Mouse (Mus musculus): ENCODE results near the gene Lhb. TPM values are rescaled to one million over a fixed set of nuclear protein-coding genes. Genes with fewer than 3 reads are reported as not detected.

The Lhb gene
- total RNA-seq (2023), result not detected in 4 replicates

DNA sequence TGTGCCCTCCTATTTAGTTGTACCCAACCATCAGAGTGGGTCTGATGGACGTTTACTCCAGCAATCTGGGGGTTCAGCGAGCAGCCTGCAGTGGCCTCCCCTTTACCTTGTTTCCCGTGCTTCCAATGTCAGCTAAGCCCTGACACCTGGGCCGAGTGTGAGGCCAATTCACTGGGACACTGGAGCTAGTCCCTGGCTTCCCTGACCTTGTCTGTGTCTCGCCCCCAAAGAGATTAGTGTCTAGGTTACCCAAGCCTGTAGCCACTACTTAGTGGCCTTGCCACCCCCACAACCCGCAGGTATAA is at the start of gene Lhb:
Gene Lhb, plus strand, starts transcription at position 206 of the 305 bp plus-strand sequence.

DNA sequence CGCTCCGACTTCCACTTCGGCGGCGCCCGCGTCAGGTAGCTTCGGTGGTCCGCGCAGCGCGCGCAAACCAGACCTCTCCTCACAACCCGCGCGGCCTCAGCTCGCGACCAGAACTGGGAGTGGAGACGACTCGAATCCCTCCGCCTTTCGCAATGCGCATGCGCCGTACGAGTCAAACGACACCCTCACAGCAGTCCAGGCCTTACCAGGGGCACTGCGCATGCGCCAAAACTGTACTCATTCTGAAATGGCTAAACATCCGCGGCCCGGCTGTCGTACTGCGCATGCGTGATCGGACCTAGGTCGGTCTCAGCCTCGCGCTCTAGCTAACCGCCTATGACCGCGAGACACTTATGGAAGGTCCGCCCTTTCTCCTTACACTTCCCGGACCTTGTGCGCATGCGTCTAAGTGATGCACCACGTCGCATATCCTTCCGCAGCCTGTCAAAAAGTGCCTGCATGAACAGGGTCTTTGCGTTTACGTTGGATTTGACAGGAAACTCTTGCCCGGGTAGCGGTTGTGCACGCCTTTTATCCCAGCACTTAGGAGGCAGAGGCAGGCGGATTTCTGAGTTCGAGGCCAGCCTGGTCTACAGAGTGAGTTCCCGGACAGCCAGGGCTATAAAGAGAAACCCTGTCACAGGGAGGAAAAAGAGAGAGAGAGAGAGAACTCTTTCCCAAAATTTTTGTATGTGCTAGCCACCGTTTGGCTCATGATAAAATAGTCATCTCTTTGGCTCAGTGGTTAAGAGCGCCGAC is 24.9 kb upstream of the Lhb start, which contains the start of gene Snrnp70:
Gene Snrnp70, minus strand, starts transcription at position 165 of the 759 bp plus-strand sequence.

DNA sequence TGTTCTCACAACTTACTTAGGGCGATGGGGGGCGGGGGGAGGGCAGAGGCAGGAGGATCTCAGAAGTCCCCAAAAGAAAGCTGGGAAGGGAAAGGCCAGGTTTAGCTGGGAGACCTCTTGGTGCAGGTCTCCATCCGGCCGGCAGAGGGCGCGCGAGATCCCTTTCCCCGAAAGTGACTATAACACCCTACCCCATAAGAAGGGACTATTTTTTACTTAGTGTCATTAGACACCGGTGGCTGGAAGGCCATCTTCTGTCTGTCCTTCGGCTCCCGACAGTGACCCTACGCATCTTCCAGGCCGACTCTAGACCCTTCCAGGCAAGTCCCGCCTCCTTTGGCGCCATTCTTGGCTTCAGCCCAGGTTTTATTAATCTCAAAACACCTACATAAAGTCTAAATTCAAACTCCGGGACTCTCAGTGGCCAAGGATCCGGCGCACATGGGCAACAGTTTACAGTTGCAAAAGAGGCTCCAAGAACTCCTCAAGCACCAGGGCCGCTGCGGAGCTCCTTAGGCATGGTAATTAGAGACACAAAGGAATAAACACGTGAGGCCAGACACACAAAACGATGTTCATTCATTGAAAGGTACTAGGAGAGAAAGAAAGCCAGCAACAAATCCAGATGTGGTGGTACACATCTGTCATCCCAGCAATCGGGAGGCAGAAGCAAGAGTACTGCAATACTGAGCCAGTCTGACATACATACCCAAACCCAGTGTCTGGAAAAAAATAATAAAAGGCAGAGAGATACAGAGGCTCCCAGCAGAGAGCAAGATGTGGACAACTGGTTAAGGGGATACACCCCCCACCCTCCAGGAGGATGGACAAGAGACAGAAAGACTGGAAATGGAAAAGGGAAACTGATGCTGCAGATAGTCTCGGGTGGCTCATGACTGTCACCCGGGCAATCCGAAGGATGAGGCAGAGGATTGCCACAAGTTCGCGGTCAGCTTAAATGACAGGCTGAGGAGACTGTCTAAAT is 15.2 kb upstream of the Lhb start, which contains the start of gene Kcna7:
Gene Kcna7, plus strand, starts transcription at position 563 of the 985 bp plus-strand sequence.

DNA sequence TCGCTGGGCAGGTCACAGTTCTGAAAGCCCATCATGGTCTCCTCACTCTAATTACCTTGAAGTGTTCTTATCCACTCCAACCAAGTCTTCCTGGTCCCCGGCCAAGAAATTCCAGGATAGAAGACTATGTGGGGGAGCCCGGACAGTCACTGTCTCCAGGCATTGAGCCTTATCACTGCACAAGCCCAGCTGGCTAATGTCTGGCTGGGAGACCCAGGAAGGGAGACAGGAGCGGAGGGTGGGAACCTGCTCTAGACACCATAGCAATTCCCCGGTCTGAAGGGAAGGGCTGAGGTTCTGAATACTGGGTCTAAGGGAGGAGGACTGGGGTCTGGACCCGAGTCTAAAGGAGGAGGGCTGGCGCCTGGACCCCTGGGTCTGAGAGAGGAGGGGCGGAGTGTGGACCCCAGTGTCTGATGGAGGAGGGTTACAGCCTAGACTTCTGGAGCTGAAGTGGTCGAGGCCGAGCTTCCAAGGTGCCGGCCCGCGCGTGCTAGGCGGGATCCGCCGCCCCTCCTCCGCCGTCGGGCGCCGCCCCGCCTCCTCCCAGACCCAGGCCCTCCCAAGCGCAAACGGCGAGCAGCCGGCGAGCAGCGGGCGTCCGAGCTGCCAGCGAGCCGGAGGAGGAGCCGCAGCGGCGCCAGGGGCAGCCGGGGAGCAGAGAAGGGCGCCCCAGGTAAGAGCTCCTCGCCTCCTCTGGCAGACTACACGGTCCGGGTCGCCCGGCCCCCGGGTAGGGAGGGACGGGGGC is 7.3 kb upstream of the Lhb start, which contains the start of gene Ntf5:
Gene Ntf5, plus strand, starts transcription at position 583 of the 751 bp plus-strand sequence.

DNA sequence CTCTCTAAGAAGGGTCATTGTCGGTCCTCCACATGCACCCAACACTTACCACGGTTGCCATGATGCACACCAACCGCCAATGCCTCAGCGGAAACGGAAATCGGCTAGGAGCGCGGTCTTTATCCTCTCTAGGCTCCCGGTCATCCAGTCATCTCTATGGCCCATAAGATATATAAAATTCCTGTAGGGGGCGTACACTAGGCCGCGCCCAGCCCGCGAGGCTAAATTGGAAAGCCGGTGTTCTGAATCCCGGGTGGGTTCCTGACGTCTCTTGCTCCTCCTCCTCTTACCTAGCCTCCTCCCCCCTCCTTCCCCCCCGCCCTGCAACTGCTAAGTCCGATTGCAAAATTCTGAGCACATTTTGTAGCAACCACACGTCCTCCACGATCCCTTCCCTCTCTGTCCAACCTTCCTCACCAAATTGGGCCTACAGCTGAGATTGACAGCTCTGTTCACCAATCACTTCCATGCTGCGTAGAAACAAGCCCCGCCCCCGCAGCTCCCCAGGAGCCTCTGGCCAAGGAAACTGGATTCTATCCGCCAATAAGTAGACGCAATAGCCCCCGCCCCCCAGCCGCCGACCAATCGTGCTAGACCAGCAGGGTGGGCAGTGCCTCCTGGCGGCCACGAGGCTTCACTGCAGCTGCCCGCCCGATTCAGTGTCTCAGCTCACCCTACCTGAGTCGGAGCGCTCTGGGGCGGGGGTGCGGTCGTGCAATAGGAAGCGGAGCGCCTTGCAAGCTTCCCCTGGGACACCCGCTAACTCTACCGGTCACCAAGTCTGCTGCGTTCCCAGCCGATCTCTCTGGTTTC is 13.8 kb downstream of the Lhb start, which contains the start of gene Gys1:
Gene Gys1, plus strand, starts transcription at position 642 of the 813 bp plus-strand sequence.

DNA sequence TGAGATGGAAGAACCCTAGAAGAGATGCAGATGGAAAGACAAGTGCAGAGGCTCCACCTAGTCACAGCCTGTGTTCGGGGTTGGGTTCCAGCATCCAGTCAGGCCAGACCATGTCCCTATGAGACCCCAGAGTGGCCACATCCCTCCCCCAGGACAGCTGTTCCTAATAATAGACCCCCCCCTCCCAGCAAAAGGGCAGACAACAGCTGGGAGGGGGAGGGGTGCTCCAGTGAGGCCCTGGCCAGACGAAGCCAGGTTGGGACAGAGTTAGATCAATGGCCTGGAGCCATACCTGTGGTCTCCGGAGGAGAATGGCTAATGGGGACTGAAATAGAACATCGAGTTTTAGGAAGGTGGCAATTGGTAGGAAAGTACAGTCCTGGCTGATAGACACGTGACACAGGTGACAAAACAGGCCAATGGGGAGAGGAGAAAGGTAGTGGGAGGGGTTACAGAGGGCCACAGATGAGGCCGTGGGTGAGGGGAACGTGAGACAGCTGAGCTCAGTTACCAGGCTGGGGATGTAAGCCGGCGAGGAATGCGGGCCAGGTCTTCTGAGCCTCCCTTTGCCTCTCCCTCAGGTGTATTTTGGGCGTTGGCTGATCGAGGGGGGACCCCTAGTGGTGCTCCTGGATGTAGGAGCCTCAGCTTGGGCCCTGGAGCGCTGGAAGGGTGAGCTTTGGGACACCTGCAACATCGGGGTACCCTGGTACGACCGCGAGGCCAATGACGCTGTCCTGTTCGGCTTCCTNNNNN is 17.1 kb downstream of the Lhb start, which contains the start of gene Ruvbl2:
Gene Ruvbl2, minus strand, starts transcription at position 576 of the 756 bp plus-strand sequence.

DNA sequence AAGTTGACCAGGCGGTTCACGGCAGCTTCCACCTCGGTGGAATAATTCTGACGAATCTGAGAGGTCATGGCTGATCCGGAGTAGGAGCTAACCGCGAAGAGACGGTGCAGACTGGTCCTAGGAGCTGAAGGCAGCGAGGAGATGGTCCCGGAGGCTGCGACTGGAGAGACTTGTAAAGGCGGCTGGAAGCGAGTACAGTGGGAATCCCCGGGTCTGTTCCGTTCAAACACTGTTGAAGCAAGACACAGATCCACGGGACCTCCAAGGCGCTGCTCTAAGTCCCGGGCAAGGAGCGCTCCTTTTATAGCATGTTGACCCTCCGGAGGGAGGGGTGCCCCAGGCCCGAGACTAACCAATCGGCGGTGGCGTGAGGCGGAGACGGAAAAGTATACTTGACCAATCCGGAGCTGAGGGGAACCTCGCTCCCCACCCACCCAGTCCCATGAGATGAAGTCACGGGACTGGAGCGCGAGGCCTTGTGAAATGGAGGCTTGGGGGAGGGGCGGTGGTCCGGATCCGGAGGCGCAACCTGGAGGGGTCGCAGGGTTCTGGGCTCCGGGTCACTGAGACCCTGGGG is 39.0 kb downstream of the Lhb start, which contains the start of gene Ftl1:
Gene Ftl1, minus strand, starts transcription at position 321 of the 577 bp plus-strand sequence.

DNA sequence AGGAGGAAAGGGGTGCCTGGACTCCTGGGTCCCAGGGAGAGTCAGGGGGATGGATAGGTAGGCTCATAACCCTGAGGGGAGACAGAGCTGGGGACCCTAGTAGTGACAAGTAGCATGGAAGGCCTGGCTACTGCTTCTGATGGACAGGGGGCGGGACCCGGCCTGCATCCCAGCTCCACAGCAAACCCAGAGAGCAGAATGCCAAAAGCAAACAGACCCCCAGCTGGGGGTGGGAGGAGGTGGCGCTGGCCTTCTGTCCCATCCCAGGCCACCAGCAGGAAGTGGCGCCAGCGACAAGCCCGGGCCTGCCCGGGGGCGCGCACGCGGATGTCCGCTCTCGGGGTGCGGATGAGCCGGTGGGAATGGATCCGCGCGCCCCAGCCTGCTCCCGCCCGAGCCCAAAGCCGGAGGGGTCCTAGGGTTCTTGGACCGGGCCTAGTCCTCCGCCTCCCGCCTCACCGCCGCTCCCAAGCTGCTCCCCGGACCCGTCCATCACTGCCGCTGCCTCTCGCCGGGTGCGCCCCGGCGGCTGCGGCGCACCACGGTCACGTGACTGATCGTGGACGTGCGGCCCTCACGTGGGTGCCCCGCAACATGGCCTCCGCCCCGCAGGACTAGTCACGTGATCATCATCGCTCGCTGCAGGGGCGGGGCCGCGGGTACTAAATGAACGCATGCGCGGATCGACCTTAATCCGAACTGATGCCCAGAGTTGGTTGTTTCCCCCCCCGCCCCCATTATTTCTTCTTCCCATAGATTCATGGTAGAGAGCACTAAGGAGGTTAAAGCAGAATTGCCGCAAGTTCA is 45.9 kb downstream of the Lhb start, which contains the start of gene Bax:
Gene Bax, minus strand, starts transcription at position 616 of the 807 bp plus-strand sequence.

Other genes with a start within 250 kb of the Lhb start
- not detected in 4 replicates for gene Gfy, start 241.3 kb upstream of the Lhb start, total RNA-seq (2023)
- gene Pth2, start 239.8 kb upstream of the Lhb start, total RNA-seq (2023), result not detected in 4 replicates
- 0.33 to 1.3 TPM (median 0.63 TPM) in 4 replicates for gene Ccdc155, start 215.9 kb upstream of the Lhb start, total RNA-seq (2023)
- gene Dkkl1, start 208.7 kb upstream of the Lhb start, total RNA-seq (2023), result 0.86 to 2.6 TPM (median 1.2 TPM) in 3 of 4 replicates, not detected in the other
- not detected in 4 replicates for gene Tead2, start 205.1 kb upstream of the Lhb start, total RNA-seq (2023)
- gene Cd37, start 181.7 kb upstream of the Lhb start, total RNA-seq (2023), result 1,712 to 1,809 TPM (median 1,728 TPM) in 4 replicates
- not detected in 4 replicates for gene Slc6a16, start 179.7 kb upstream of the Lhb start, total RNA-seq (2023)
- gene Slc6a21, start 143.3 kb upstream of the Lhb start, total RNA-seq (2023), result 0.95 to 1.4 TPM (median 0.98 TPM) in 3 of 4 replicates, not detected in the other
- gene Trpm4, start 87.0 kb upstream of the Lhb start, total RNA-seq (2023), result 10.6 to 12.8 TPM (median 11.5 TPM) in 4 replicates
- gene Hrc, start 85.5 kb upstream of the Lhb start, total RNA-seq (2023), result not detected in 4 replicates
- 0.21 to 0.47 TPM (median 0.43 TPM) in 3 of 4 replicates, not detected in the other for gene Ppfia3, start 53.8 kb upstream of the Lhb start, total RNA-seq (2023)
- 1.8 to 2.4 TPM in 2 of 4 replicates, not detected in the others for gene Lin7b, start 50.2 kb upstream of the Lhb start, total RNA-seq (2023)
- gene Snrnp70, start 25.1 kb upstream of the Lhb start, total RNA-seq (2023), result 589 to 644 TPM (median 622 TPM) in 4 replicates
- gene Kcna7, start 15.2 kb upstream of the Lhb start, total RNA-seq (2023), result not detected in 4 replicates
- gene Ntf5, start 7.1 kb upstream of the Lhb start, total RNA-seq (2023), result not detected in 4 replicates
- gene Gys1, start 14.0 kb downstream of the Lhb start, total RNA-seq (2023), result 15.2 to 18.0 TPM (median 16.1 TPM) in 4 replicates
- gene Ruvbl2, start 17.3 kb downstream of the Lhb start, total RNA-seq (2023), result 40.7 to 51.8 TPM (median 44.5 TPM) in 4 replicates
- 663 to 714 TPM (median 691 TPM) in 4 replicates for gene Ftl1, start 39.1 kb downstream of the Lhb start, total RNA-seq (2023)
- 111 to 118 TPM (median 114 TPM) in 4 replicates for gene Bax, start 46.1 kb downstream of the Lhb start, total RNA-seq (2023)
- not detected in 4 replicates for gene Tulp2, start 61.1 kb downstream of the Lhb start, total RNA-seq (2023)
- 0.98 to 2.1 TPM in 2 of 4 replicates, not detected in the others for gene Gm45808, start 66.0 kb downstream of the Lhb start, total RNA-seq (2023)
- gene Dhdh, start 68.0 kb downstream of the Lhb start, total RNA-seq (2023), result 2.7 to 4.4 TPM (median 3.5 TPM) in 4 replicates
- 71.0 to 90.0 TPM (median 76.5 TPM) in 4 replicates for gene Nucb1, start 89.6 kb downstream of the Lhb start, total RNA-seq (2023)
- 1,459 to 1,639 TPM (median 1,567 TPM) in 4 replicates for gene Ppp1r15a, start 105.4 kb downstream of the Lhb start, total RNA-seq (2023)
- gene Plekha4, start 105.5 kb downstream of the Lhb start, total RNA-seq (2023), result 1.4 to 3.1 TPM (median 2.0 TPM) in 4 replicates
- not detected in 4 replicates for gene Hsd17b14, start 134.1 kb downstream of the Lhb start, total RNA-seq (2023)
- 29.0 to 35.7 TPM (median 34.2 TPM) in 4 replicates for gene Bcat2, start 149.3 kb downstream of the Lhb start, total RNA-seq (2023)
- not detected in 4 replicates for gene Fgf21, start 194.7 kb downstream of the Lhb start, total RNA-seq (2023)
- not detected in 4 replicates for gene Fut1, start 196.5 kb downstream of the Lhb start, total RNA-seq (2023)
- not detected in 4 replicates for gene Izumo1, start 201.0 kb downstream of the Lhb start, total RNA-seq (2023)
- 0.18 to 0.36 TPM (median 0.26 TPM) in 4 replicates for gene Rasip1, start 206.7 kb downstream of the Lhb start, total RNA-seq (2023)
- gene Mamstr, start 219.2 kb downstream of the Lhb start, total RNA-seq (2023), result not detected in 4 replicates
- gene Fut2, start 245.6 kb downstream of the Lhb start, total RNA-seq (2023), result not detected in 4 replicates